Mouse (Mus musculus) heart, adult 8-10 months (tissue): ENCODE measurements at regions not wholly inside any gene's neighbourhood (a gene's known extent, or its start where the extent isn't known, plus 50 kb on each side); places are given as distances from the start of the nearest gene placed in this dataset.

ENCODE experiments used
- DNase-seq: peaks from one replicate; pipeline ENCODE4 v3.0.0; 2022; ENCODE audit warnings: low spot score

GRCm38 (mm10) chr12:54577235-54577634 lies 79.1 kb downstream of the Sptssa start:
- DNase-seq = no peak

GRCm38 (mm10) chr12:54576821-54577220 lies 79.6 kb downstream of the Sptssa start:
- DNase-seq = no peak

- DNase-seq = no peak
Measured at GRCm38 (mm10) chr12:54572866-54573265, 83.5 kb downstream of the Sptssa start.

GRCm38 (mm10) chr12:54568078-54568931 lies 88.1 kb downstream of the Sptssa start:
- DNase-seq = no peak

GRCm38 (mm10) chr12:54567426-54567790 lies 89.0 kb downstream of the Sptssa start:
- DNase-seq = no peak

- no peak for DNase-seq
Measured at GRCm38 (mm10) chr12:54566532-54567425, 89.6 kb downstream of the Sptssa start.

- DNase-seq = no peak
Measured at GRCm38 (mm10) chr12:54561981-54562380, 94.4 kb downstream of the Sptssa start.

GRCm38 (mm10) chr12:54558106-54558505 lies 98.3 kb downstream of the Sptssa start:
- peak; percentile 16 for DNase-seq

- no peak for DNase-seq
Measured at GRCm38 (mm10) chr12:54549659-54550058, 106.7 kb downstream of the Sptssa start.

GRCm38 (mm10) chr12:54545821-54546608 lies 110.4 kb downstream of the Sptssa start:
- peak; percentile 49 for DNase-seq

GRCm38 (mm10) chr12:54538320-54538705 lies 118.1 kb downstream of the Sptssa start:
- DNase-seq = no peak

GRCm38 (mm10) chr12:54537690-54538319 lies 118.6 kb downstream of the Sptssa start:
- DNase-seq = no peak

GRCm38 (mm10) chr12:54537022-54537421 lies 119.4 kb downstream of the Sptssa start:
- DNase-seq = no peak

GRCm38 (mm10) chr12:54535556-54536516 lies 120.5 kb downstream of the Sptssa start:
- no peak for DNase-seq

GRCm38 (mm10) chr12:54534910-54535309 lies 121.5 kb downstream of the Sptssa start:
- no peak for DNase-seq

- no peak for DNase-seq
Measured at GRCm38 (mm10) chr12:54533134-54533533, 123.2 kb downstream of the Sptssa start.

- no peak for DNase-seq
Measured at GRCm38 (mm10) chr12:54532062-54532461, 124.3 kb downstream of the Sptssa start.

- no peak for DNase-seq
Measured at GRCm38 (mm10) chr12:54528046-54528445, 128.3 kb downstream of the Sptssa start.

GRCm38 (mm10) chr12:54527577-54527976 lies 128.8 kb downstream of the Sptssa start:
- no peak for DNase-seq

- DNase-seq = no peak
Measured at GRCm38 (mm10) chr12:54520406-54520805, 136.0 kb downstream of the Sptssa start.
